Mouse (Mus musculus): ENCODE measurements around the gene Adrm1. TPM values are rescaled to one million over a fixed set of nuclear protein-coding genes. Genes with fewer than 3 reads are reported as not detected.

Gene Adrm1
- 69.4 and 72.6 TPM in 2 replicates for polyA plus RNA-seq (2012)

GRCm38 (mm10) chr2:180170806-180171521 lies at the start of gene Adrm1:
Gene Adrm1 (plus strand): TSS chr2:180171485.
- no peaks in the 10 kb centered on the region for H3K27me3 ChIP-seq (ENCODE audit: control insufficient read depth)
- TF ChIP-seq TAL1 (IDR thresholded peaks at IDR 0.05; ENCODE audit: low read length) (no peak), GATA1 (IDR thresholded peaks at IDR 0.05; ENCODE audit: low read length) (no peak)
- peaks cover 33% of the 10 kb centered on the region for H3K4me1 ChIP-seq (ENCODE audit: control insufficient read depth)
- H3K9me3 ChIP-seq (ENCODE audit: control insufficient read depth, low read length), result no peaks in the 10 kb centered on the region
- H3K4me3 ChIP-seq (replicated peaks), result peak within 1 kb of the TSS; percentile 86
- peaks cover 36% of the 10 kb centered on the region for H3K36me3 ChIP-seq (ENCODE audit: control insufficient read depth)

GRCm38 (mm10) chr2:180124192-180124591 lies 47.1 kb upstream of the Adrm1 start:
- H3K9me3 ChIP-seq (ENCODE audit: control insufficient read depth, low read length), result no peaks in the 10 kb centered on the region
- peaks cover 9% of the 10 kb centered on the region for H3K36me3 ChIP-seq (ENCODE audit: control insufficient read depth)
- peaks cover 15% of the 10 kb centered on the region for H3K4me1 ChIP-seq (ENCODE audit: control insufficient read depth)

GRCm38 (mm10) chr2:180126195-180126594 lies 45.1 kb upstream of the Adrm1 start:
- Histone ChIP-seq H3K4me1 (ENCODE audit: control insufficient read depth) (no peaks in the 10 kb centered on the region; the same call in 1 of the 2 replicates), H3K4me3 (replicated peaks) (no peak overlapping the region), H3K36me3 (ENCODE audit: control insufficient read depth) (peaks cover 9% of the 10 kb centered on the region), H3K27me3 (ENCODE audit: control insufficient read depth) (no peaks in the 10 kb centered on the region), H3K9me3 (ENCODE audit: control insufficient read depth, low read length) (no peaks in the 10 kb centered on the region)
- no peak for TF ChIP-seq TAL1 (IDR thresholded peaks at IDR 0.05; ENCODE audit: low read length)
- TF ChIP-seq GATA1 (IDR thresholded peaks at IDR 0.05; ENCODE audit: low read length), result no peak

More at GRCm38 (mm10) chr2:180124192-180124591, 47.1 kb upstream of the Adrm1 start:
- no peak overlapping the region for H3K4me3 ChIP-seq (replicated peaks)
- TF ChIP-seq GATA1 (IDR thresholded peaks at IDR 0.05; ENCODE audit: low read length) (no peak), TAL1 (IDR thresholded peaks at IDR 0.05; ENCODE audit: low read length) (no peak)
- no peaks in the 10 kb centered on the region for H3K27me3 ChIP-seq (ENCODE audit: control insufficient read depth)

GRCm38 (mm10) chr2:180127675-180128074 lies 43.6 kb upstream of the Adrm1 start:
- H3K4me1 ChIP-seq (ENCODE audit: control insufficient read depth), result peaks cover under 1% of the 10 kb centered on the region
- peaks cover 9% of the 10 kb centered on the region for H3K36me3 ChIP-seq (ENCODE audit: control insufficient read depth)
- TF ChIP-seq TAL1 (IDR thresholded peaks at IDR 0.05; ENCODE audit: low read length) (no peak), GATA1 (IDR thresholded peaks at IDR 0.05; ENCODE audit: low read length) (no peak)
- no peaks in the 10 kb centered on the region for H3K27me3 ChIP-seq (ENCODE audit: control insufficient read depth)
- H3K4me3 ChIP-seq (replicated peaks), result no peak overlapping the region
- no peaks in the 10 kb centered on the region for H3K9me3 ChIP-seq (ENCODE audit: control insufficient read depth, low read length)

- Histone ChIP-seq H3K4me3 (replicated peaks) (no peak overlapping the region), H3K9me3 (ENCODE audit: control insufficient read depth, low read length) (no peaks in the 10 kb centered on the region), H3K27me3 (ENCODE audit: control insufficient read depth) (no peaks in the 10 kb centered on the region), H3K4me1 (ENCODE audit: control insufficient read depth) (peaks cover 21% of the 10 kb centered on the region), H3K36me3 (ENCODE audit: control insufficient read depth) (peaks cover 7% of the 10 kb centered on the region)
- TF ChIP-seq GATA1 (IDR thresholded peaks at IDR 0.05; ENCODE audit: low read length) (no peak), TAL1 (IDR thresholded peaks at IDR 0.05; ENCODE audit: low read length) (no peak)
Measured at GRCm38 (mm10) chr2:180133231-180133630, 38.1 kb upstream of the Adrm1 start.

GRCm38 (mm10) chr2:180133911-180134310 lies 37.4 kb upstream of the Adrm1 start:
- TF ChIP-seq GATA1 (IDR thresholded peaks at IDR 0.05; ENCODE audit: low read length) (no peak), TAL1 (IDR thresholded peaks at IDR 0.05; ENCODE audit: low read length) (no peak)
- H3K27me3 ChIP-seq (ENCODE audit: control insufficient read depth), result no peaks in the 10 kb centered on the region
- H3K9me3 ChIP-seq (ENCODE audit: control insufficient read depth, low read length), result no peaks in the 10 kb centered on the region
- H3K36me3 ChIP-seq (ENCODE audit: control insufficient read depth), result peaks cover 14% of the 10 kb centered on the region
- no peak overlapping the region for H3K4me3 ChIP-seq (replicated peaks)
- peaks cover 21% of the 10 kb centered on the region for H3K4me1 ChIP-seq (ENCODE audit: control insufficient read depth)

- H3K9me3 ChIP-seq (ENCODE audit: control insufficient read depth, low read length), result no peaks in the 10 kb centered on the region
- H3K27me3 ChIP-seq (ENCODE audit: control insufficient read depth), result no peaks in the 10 kb centered on the region
- no peak overlapping the region for H3K4me3 ChIP-seq (replicated peaks)
- H3K36me3 ChIP-seq (ENCODE audit: control insufficient read depth), result peaks cover 24% of the 10 kb centered on the region
- TF ChIP-seq TAL1 (IDR thresholded peaks at IDR 0.05; ENCODE audit: low read length), result no peak
- TF ChIP-seq GATA1 (IDR thresholded peaks at IDR 0.05; ENCODE audit: low read length), result no peak
- H3K4me1 ChIP-seq (ENCODE audit: control insufficient read depth), result peaks cover 21% of the 10 kb centered on the region
Measured at GRCm38 (mm10) chr2:180135414-180135813, 35.9 kb upstream of the Adrm1 start.

GRCm38 (mm10) chr2:180146091-180146490 lies 25.2 kb upstream of the Adrm1 start:
- no peaks in the 10 kb centered on the region for H3K9me3 ChIP-seq (ENCODE audit: control insufficient read depth, low read length)
- no peaks in the 10 kb centered on the region for H3K27me3 ChIP-seq (ENCODE audit: control insufficient read depth)
- TF ChIP-seq GATA1 (IDR thresholded peaks at IDR 0.05; ENCODE audit: low read length) (no peak), TAL1 (IDR thresholded peaks at IDR 0.05; ENCODE audit: low read length) (no peak)
- no peak overlapping the region for H3K4me3 ChIP-seq (replicated peaks)
- H3K4me1 ChIP-seq (ENCODE audit: control insufficient read depth), result no peaks in the 10 kb centered on the region
- peaks cover 61% of the 10 kb centered on the region for H3K36me3 ChIP-seq (ENCODE audit: control insufficient read depth)

GRCm38 (mm10) chr2:180147379-180147778 lies 23.9 kb upstream of the Adrm1 start:
- Histone ChIP-seq H3K36me3 (ENCODE audit: control insufficient read depth) (peaks cover 63% of the 10 kb centered on the region), H3K9me3 (ENCODE audit: control insufficient read depth, low read length) (no peaks in the 10 kb centered on the region), H3K27me3 (ENCODE audit: control insufficient read depth) (no peaks in the 10 kb centered on the region), H3K4me3 (replicated peaks) (no peak overlapping the region), H3K4me1 (ENCODE audit: control insufficient read depth) (no peaks in the 10 kb centered on the region)
- TF ChIP-seq GATA1 (IDR thresholded peaks at IDR 0.05; ENCODE audit: low read length), result no peak
- TF ChIP-seq TAL1 (IDR thresholded peaks at IDR 0.05; ENCODE audit: low read length), result no peak

Data from erythroblast, embryonic 14.5 days (primary cell).